Mouse (Mus musculus) lung, postnatal 36 days (tissue): Measurements from ENCODE around the gene Uso1.

ENCODE experiments used
- DNase-seq: peaks from one replicate; pipeline ENCODE4 v3.0.0; 2022; ENCODE audit warnings: mixed read lengths

The Uso1 gene

DNA sequence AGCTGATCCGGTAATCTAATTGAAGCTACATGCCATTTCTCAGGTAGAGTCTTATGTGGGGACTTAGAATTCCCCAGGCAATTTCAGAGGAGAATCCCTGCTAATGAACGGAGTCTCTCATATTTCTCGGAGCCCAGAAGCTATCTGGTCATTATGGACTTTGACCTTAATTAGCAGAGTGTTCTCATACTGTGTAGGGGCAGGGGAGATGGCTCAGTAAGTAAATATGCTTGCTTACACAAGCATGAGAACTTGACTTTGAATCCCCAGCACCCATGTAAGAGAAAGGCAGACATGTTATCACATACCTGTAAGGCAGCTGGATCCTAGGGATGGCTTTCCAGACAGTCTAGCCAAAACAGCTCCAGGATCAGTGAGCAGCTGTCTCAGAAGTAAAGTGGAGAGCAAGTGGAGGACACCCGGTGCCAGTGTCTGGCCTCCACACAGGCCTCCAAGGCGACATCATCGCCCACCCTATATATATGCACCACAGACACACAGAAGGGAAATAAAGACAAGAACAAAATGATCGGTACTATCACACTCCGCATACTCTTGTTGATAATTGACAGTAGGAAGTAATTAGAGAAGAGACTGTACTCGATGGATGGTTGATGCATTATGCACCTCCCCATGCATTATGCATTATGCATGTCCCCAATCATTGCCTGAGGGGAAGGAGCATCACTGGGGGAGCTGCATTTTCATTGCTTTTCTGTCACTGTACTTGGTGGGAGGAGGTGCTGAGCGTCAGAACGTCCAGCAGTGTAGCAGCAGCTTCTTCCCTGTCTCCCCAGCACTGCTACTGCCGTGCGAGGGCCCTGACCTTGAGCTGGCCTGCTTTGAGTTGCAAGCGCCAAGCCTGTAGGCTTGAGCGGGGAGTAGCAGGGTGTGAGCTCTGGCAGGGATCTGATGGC, 59.4 kb downstream of the Uso1 start:
- no peak for DNase-seq

DNA sequence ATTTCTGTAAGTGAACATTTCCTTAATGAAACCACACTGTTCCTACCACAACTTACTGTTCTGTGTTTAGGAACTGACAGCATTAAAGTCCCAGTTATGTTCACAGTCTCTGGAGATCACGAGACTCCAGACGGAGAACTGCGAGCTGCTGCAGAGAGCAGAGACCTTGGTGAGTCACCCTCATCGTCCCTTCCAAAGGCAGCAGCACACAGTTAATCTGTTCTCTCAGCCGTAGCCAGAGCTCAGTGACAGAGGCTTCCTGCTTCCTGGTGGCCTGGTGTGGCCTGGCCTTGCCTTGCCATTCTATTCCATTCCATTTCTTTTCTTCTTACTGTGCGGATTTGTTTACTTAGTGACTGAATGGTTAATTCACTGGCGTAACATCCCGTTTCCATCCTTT, 60.5 kb downstream of the Uso1 start:
- DNase-seq = no peak

DNA sequence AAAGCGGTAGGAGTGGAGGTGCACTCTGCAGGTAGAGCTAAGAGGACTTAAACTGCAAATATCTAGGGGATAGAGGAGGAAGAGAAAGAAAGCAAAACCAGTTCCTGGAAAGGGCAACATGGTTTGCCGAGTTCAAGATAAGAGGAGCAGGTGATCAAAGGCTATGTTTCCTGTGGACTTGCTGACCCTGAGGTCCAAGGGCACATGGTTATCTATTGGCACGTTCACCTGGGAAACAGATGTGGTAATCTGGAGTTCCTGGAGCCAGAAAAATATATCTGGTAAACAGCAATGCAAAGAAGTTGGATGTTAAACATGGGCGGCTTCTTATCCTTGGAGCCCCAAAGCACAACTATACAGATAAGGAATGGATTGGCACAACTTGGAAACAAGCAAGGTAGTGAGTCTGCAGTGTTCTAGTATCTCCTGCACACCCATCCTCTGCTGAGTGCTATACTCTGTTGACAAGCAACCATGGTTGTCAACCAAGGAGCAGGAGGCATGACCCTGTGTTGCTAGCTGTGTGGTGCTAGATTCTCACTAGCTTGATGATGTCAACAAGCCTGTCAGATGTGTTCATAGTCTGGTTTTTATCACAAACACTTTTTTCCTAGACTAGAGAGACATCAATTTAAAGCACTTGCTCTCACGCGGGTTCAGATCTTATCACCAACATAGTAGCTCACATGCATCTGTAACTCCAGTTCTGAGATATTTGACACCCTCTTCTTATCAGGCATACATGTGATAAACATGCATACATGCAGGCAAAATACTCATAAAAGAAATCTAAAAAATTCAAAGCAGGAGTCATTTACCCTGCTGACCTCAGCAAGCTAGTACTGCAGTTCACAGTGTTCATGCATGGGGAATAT, 66.7 kb downstream of the Uso1 start:
- peak; percentile 15 for DNase-seq

DNA sequence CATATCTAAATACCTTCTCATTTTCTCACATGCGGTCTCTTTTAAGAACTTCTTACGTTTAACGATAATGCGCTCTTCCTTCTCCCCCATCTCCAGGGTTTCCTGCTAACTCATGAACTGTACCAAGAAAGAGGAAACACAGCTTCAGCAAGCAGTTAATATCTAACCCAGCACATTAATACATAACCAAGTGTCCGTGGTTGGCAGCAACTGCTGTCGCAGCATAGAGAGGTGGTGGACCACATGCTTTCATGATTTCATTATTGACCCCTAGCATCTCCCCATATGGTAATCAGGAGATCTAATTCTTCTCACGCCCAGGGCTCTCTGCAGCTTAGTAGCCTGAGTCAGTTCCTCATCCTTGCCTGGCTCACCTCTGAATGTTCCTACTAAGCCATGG, 67.4 kb downstream of the Uso1 start:
- DNase-seq = no peak

DNA sequence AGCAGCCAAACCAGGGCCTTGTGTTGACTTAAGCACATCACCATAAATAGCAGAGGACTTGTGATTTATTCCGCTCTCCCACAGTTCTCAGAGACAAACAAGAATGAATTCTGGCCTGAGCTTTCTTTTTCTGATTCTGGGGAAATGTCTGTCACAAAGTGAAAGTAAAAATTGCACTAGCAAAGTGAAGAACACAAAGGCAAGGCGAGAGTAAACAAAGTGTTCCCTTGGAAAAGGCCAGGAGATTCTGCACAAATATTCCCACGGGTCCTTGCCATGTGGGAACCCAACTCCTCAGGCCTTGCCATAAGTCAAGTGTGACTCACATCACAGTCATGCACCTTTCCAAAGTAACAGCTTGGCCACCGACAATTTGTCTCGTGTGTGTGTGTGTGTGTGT, 68.0 kb downstream of the Uso1 start:
- peak; percentile 59 for DNase-seq

DNA sequence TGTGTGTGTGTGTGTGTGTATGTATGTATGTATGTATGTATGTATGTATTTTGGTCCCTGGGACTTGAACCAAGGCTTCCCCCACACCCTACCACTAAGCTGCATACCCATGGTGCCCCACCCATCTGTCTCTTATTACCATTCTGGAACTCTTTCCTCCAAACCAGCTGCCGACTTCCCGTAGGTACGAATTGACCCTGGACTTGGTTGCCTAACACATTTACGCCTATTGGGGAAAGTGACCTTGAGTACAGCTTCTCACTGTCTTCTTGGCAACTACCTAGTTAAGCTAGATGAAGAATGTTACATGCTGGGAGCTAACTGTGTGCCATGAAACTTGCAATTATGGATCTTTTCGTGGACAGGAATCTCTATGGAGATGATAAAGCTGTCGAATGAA, 68.4 kb downstream of the Uso1 start:
- DNase-seq = no peak

DNA sequence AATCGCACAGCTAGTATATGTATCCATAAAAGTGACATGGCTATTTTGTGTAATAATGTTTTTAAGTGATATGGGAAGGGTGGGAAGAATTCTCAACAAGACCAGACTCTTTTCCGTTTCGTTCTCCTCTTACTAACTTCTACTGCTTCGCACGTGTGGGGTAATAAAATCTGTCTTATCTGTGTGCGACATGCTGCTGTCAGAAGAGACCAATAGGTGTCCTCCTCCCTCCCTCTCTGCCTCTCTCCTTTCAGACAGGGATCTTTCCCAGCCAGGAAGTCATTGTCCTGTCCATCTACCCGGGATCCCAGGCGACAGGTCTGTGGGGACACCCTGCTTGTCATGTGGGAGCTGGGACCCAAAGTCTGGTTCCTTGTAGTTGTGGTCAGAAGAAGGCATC, 72.5 kb downstream of the Uso1 start:
- DNase-seq = no peak

DNA sequence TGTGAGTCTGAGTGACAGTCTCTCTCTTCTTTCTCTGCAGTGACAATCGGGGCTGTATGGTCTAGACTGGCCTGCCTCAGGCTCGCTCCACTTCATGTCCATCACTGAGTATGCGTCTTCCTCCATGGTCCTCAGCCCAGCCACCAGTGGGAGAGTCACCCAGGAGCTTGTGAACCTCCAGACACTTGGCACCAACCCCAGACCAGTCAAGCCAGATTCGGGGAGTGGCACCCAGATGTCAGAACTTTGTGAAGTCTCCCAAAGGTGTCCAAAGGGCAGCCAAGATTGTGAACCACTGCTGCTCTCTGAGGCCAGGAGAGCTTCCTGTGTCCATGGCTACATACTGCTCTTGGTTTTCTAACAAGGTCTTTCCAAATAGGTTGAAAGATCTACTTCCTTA, 74.5 kb downstream of the Uso1 start:
- DNase-seq = no peak

DNA sequence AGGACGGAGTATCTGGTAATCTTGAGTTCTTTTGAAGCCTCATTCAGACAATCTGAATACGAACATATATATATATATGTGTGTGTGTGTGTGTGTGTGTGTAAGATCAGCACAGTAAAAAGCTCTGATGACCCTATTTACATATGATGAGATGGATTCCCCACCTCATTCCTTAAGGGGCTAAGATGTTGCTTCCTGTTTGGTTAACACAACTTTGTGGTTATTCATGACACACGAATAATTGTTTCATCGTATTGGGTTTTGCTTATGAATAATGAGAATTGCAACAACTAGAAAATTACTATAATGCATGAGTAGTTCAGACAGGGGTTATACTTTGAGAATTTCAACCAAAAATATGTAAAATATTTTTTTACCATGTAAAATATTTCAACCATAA, 77.6 kb downstream of the Uso1 start, which contains the start of gene U90926:
U90926 (minus strand) TSS at position 101 of the 400 bp plus-strand sequence.
- no peak for DNase-seq

DNA sequence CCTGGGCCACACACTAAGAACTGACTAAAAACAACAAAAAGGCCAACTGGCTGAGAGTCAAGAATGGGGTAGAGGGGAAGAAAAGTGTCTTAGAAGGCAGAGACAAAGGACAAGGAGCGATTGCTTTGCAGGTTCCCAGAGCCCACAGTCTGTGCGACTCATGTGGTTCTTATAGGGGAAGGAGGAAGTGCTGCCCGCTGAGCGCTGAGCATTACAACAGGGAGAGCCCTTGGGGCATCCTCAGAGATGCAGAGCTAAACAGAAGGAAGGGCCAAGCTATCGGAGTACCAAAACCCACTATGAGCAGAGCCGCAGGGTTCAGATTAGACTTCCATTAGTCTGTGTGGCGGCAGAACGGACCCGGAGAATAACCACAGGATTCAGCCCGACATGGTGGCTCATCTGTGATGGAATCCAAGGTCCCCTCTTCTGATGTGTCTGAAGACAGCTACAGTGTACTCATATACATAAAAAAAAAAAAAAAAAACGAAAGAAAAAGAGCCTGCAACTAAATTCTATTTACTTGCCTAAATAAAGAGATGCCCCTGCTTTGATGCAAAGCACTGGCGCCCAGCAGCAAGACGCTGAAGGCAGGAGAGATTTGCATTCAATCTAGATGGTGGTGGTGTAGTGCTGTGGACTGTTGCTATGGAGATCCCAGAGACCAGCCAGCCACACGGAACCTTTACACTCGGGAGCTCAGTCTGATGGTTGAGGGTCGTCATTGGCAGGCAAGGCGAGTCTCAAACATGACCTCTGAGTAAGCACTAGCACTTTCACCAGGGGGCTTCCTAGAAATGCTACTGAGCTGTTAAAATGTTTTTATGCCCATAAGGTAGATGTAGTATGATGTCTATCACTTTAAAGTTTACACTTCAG, 81.4 kb downstream of the Uso1 start:
- no peak for DNase-seq

DNA sequence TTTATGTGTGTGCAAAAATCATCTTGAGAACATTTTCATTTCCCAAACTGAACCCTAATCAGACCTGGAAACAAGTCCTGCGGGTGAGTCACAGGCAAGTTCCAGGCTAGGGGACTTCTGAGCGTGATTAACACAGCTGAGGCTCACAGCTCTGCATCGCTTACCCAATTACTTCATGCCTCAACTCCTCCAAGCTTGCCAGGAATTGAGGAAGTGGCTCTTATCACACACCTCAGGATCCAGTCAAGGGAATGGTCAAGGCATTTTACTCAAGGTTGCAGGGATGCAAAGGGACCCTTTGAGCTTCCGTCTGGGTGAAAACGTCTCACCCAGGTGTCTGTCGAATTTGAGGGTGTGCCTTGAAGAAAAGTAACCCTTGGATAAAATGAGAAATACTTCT, 82.1 kb downstream of the Uso1 start:
- peak; percentile 42 for DNase-seq

DNA sequence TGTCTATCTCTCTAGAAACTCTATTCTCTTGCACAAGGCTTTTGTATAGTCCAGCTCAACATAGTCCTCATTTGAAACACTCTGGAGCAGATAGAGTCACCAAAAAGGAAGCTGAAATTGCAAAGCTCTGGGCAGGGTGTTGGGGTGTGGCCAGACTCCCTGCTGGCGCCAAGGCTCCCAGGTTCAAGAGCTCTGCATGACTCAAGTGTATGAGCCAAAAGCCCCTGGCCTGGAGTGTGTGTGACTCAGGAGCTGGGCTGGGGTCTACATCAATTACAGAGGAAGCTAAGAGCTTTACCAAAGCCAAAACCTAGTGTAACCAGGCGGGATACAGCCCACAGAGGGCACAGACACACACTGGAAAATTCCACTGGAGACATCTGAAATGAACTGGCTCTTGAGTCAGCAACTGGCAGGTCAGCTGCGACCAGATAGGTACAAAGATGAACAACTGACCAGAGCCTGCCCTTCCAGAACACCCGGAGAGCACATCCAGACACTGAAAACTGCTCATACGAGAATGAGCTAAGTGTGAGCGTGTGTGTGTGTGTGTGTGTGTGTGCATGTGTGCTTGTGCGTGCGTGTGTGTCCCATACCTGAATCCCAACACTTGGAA, 82.7 kb downstream of the Uso1 start:
- DNase-seq = peak; percentile 27

DNA sequence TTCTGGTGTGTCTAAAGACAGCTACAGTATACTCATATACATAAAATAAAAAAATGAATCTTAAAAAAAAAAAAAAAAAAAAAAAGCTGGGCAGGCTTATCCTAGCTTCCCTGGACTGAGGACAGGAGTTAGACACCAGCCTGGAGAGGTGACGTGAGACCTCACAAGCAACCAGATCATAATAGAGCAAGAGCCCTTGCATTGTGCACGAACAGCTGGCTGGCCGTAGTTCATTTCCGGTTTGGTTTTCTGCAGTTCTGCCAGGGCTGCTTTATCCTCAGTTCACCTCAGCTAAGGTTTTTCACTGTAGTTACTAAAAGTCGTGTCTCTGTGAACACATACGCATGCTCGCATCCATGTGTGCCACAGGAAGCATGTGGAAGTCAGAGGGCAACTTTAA, 90.0 kb downstream of the Uso1 start:
- no peak for DNase-seq

DNA sequence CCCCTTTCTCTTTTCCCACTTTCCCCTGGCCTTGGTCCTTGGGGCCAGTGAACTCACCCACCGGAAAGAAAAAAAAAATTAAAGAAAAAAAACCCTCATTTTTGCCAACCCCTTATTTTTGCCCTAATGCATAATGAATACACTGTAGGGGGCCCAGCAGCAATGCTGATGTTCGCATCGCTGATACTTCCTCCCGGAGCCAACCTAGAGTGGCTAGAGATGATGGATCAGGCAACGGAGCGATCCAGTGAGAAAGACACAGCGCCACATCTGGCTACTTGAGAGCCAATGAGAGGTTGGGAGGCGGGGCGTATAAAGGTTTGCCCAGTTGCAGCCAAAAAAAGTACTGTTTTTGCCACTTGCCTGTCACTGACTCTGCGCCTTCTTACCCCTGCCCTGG, 91.0 kb downstream of the Uso1 start:
- no peak for DNase-seq

DNA sequence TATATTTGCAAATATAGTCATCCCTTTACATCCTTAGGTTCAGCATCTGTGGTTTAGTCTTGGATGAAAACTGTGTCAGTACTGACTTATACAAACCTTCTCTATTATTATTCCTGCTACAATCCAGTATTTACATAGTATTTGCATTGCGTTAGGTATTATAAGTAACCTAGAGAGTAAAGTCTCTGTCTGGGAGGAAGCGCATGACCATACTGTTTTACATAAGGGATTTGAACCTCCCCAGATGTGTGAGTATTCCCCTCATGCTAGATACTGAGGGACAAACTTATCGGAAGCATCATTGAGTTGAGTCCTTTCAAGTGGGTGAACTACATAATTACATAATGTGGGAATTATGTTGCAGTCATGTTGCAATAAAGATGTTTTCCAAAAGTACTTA, 91.8 kb downstream of the Uso1 start:
- no peak for DNase-seq

DNA sequence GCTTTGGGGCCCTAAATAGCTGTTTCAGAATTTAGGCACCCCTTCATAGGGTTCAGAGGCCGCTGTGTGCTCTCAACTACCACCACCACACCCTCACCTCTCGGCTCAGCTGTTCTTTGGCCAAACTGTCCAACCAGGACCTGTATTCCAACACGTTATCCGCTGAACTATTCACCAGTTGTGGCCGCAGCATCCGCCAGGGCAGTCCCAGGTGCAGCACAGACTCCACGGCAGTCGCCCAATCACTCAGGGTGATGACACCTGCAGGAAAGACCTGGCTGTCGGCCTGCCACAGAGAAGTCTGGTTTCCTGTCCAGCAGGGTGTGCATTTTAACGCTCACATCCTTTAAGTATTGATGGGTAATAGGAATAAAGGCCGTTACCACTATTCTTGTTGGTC, 92.6 kb downstream of the Uso1 start:
- no peak for DNase-seq

DNA sequence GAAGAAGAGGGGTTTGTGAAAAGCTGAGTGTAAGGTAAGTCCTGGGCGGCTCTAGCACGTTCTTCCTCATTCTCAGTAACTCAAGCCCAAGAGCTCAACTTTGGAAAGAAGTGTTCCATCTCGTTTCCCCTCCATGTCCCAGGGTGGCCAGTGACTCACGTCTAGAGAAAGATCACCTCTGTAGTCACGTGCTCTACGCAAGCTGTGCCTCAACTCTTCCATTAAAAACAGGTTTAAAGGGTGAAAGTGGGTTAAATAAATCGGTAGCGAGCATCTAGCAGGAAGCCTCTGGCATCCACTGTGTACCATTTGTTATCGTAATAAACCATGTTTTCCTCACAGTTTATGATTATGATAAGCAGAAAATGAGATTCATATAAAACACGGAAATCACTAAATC, 94.1 kb downstream of the Uso1 start:
- no peak for DNase-seq

DNA sequence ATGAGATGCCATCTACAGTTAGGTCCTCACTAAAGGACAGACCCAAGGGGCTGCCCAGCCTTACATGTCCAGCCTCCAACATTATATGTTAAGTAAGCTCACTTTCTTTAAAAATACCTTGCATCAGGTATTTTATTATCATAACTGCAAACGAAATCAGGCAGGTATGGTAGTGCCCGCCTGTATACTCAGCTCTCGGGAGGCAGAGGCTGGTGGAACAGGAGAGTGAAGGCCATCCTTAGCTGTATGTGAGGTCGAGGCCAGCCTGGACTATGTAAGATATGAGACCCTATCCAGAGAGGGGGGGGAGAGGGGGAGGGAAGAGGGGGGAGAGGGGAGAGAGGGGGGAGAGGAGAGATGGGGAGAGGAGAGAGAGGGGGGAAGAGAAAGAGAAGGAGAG, 95.6 kb downstream of the Uso1 start:
- DNase-seq = no peak

DNA sequence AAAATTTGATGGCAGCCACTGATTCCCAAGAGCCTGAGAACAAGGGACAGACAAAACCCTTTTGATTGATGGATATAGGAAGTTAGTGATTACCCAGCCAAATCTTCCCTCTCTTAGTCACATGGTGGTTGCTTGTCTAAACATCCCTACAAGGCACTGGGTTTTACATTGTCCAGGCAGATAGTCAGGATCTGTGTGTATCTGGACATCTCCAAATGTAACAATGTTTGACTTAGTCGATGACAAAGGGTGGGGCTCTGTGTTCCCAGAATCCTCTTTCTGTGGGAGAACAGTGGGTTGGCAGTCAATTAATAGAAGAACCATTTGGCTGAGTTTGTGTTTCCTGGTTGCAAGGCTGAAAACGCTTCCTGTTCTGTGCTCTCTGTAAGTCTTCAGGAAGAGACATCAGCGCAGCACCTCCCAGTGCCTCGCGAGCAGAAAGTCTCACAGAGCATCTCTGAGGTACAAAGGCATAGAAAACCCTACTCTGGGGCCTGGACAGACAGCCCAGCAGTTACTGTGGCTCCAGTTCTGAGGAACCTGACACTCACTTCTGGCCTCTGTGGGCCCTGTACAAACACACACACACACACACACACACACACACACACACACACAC, 97.3 kb downstream of the Uso1 start:
- DNase-seq = peak; percentile 49

DNA sequence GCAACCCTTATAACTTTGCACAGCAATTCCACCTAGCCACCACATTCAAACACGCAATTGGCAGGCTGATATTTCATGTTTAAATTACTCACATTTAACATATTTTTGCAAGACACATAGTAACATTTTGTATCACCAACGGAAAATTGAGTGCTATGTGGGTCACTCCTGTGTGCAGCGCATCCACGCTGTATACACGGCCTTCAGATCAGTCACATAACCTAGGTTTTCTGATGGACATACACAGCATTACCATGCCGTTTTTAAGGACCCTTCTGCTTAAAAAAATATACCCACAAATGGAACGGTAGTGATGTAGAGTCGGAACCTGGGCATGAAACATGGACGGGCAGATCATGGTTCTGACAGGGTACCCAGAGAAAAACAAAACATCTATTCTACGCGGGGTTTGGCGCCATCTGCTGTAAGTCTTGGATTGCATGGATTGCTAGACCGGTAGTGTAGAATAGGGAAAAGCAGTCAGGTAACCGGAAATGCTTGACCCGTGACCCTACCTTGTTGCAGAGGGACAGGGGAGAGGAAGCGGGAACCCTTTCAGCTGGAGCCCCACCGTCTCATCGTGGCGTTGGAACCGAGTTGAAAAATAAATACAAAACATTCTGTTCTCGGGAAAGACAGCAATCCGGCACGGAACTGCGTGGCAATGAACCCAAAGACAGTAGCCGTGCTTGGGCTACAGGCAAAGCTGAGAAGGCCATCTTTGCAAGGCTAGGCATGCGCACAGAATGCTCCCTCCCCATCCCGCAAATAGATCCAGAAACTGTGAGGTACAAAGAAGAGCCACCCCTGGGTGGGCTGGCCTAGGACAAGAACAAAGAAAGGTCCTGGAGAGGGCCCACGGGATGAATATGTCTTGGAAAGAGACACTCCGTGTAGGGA, 101.8 kb downstream of the Uso1 start:
- DNase-seq = peak; percentile 90

DNA sequence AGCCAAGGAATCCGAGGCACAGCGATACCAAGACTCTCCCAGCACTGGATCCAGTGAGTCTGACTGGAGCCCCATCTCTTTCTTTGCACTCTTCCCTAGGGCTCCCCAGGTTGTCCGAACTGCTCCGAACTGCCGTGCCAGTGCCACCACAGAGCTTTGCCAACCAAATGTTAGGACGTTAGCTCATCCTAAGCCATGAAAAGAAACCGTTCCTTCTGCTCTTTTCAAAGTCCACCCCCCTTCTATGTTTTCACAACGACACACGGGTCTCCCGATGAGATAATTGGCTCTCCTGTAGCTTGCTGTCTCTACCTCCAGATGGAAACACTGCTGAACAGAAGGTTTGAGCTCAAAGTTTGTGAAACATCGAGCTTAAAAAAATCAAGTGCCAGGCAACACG, 103.0 kb downstream of the Uso1 start:
- DNase-seq = no peak
